Mouse (Mus musculus) urinary bladder, postnatal 36 days (tissue): ENCODE measurements around the gene Map3k11.

Experiments
- DNase-seq, 2 experiments: peaks; one replicate each; pipeline ENCODE4 v3.0.0; 2022; ENCODE audit warnings: low spot score in 2 of 2, mixed read lengths in 1 of 2

Map3k11 gene

GRCm38 (mm10) chr19:5688200-5689087 is at the start of gene Map3k11, which contains the start of gene Pcnx3:
Map3k11 (plus strand) TSS chr19:5688742.
Pcnx3 (minus strand) TSS chr19:5688908.
- peak; percentile 92 to 97 for DNase-seq

GRCm38 (mm10) chr19:5640339-5640738 is 48.2 kb upstream of the Map3k11 start:
- DNase-seq: no peak

- DNase-seq: no peak
Observed at GRCm38 (mm10) chr19:5641021-5641420, 47.5 kb upstream of the Map3k11 start.

GRCm38 (mm10) chr19:5641641-5642040 is 46.9 kb upstream of the Map3k11 start:
- no peak for DNase-seq

- no peak for DNase-seq
Observed at GRCm38 (mm10) chr19:5645280-5645679, 43.3 kb upstream of the Map3k11 start.

- no peak for DNase-seq
Observed at GRCm38 (mm10) chr19:5646731-5647330, 41.7 kb upstream of the Map3k11 start.

GRCm38 (mm10) chr19:5647791-5648190 is 40.8 kb upstream of the Map3k11 start:
- DNase-seq: no peak

- peak; percentile 66 to 82 for DNase-seq
Observed at GRCm38 (mm10) chr19:5648401-5649297, 39.9 kb upstream of the Map3k11 start.

- peak in 1 of 2 experiments; percentile 43 for DNase-seq
Observed at GRCm38 (mm10) chr19:5649298-5649741, 39.2 kb upstream of the Map3k11 start.

GRCm38 (mm10) chr19:5651502-5652274 is 36.9 kb upstream of the Map3k11 start:
- DNase-seq: no peak

- no peak for DNase-seq
Observed at GRCm38 (mm10) chr19:5652570-5652969, 36.0 kb upstream of the Map3k11 start.

GRCm38 (mm10) chr19:5653969-5654719 is 34.4 kb upstream of the Map3k11 start:
- DNase-seq: no peak

GRCm38 (mm10) chr19:5654720-5655298 is 33.7 kb upstream of the Map3k11 start:
- no peak for DNase-seq

GRCm38 (mm10) chr19:5660942-5661751 is 27.4 kb upstream of the Map3k11 start:
- peak in 1 of 2 experiments; percentile 26 for DNase-seq

- DNase-seq: no peak
Observed at GRCm38 (mm10) chr19:5662310-5662709, 26.2 kb upstream of the Map3k11 start.

GRCm38 (mm10) chr19:5662981-5663913 is 25.3 kb upstream of the Map3k11 start, which contains the start of gene Sipa1:
Sipa1 (minus strand) TSS chr19:5663707.
- peak; percentile 94 for DNase-seq

- DNase-seq: no peak
Observed at GRCm38 (mm10) chr19:5664669-5665257, 23.8 kb upstream of the Map3k11 start.
